ENCODE assay signal across 11 mouse cellular contexts in genomic region chr3:69362350-69362790, GRCm38 (mm10). TPM values are rescaled to one million over a fixed set of nuclear protein-coding genes. Genes with fewer than 3 reads are reported as not detected.
DNase-seq lines count a peak whose midpoint lies in the region; ATAC-seq and TF ChIP-seq lines count a peak whose summit lies in the region.
"Had no signal": no experiment of that assay in that cellular context is flagged by ENCODE, and none has a peak within 500 bp of the region (broad histone marks: within the 10 kb centered on the region; RNA-seq: fewer than 3 reads in every experiment).

No protein-coding gene starts in this region.

- in situ Hi-C loops in ES-E14 (cut with MboI; ENCODE audit: low sequenced_read_pairs in 2 of 2, unreplicated experiment in 2 of 2): no loop called here

- 77% methylated on average over 5 of the region's 5 CpGs for WGBS in hindbrain, embryonic 13.5 days
- WGBS in hindbrain, embryonic 10.5 days: 82% methylated on average over 5 of the region's 5 CpGs

- H3K27ac ChIP-seq in hindbrain, embryonic 13.5 days: peak overlapping the region; percentile 77
- no peak overlapping the region for H3K27ac ChIP-seq in hindbrain, embryonic 10.5 days
- H3K27ac ChIP-seq in ES-E14 (ENCODE audit: insufficient read depth, low read depth, low read length, poor library complexity, severe bottlenecking): no peak overlapping the region
- H3K27ac ChIP-seq: neural tube, embryonic 12.5 days had no signal

- H3K9ac ChIP-seq in hindbrain, embryonic 13.5 days: no peak overlapping the region
- H3K9ac ChIP-seq in ES-E14 (ENCODE audit: insufficient read depth, low read depth, low read length, poor library complexity, severe bottlenecking): no peak overlapping the region
- H3K9ac ChIP-seq: neural tube, embryonic 12.5 days had no signal

- peak; percentile 48 for DNase-seq in cerebellum, adult 11 months
- DNase-seq in cerebellum, adult 8-10 months: no peak
- DNase-seq in hindbrain, embryonic 10.5 days (ENCODE audit: low spot score): no peak
- DNase-seq in ES-E14 (ENCODE audit: low read depth, low spot score): no peak
- peak; percentile 26 to 47 for DNase-seq in cerebellum, postnatal 36 days
- no peak for DNase-seq in MN1 (ENCODE audit: low spot score)
- DNase-seq: adrenal gland, postnatal 25 days had no signal

- no peaks in the 10 kb centered on the region for H3K36me3 ChIP-seq in hindbrain, embryonic 13.5 days
- no peaks in the 10 kb centered on the region for H3K36me3 ChIP-seq in hindbrain, embryonic 10.5 days
- H3K36me3 ChIP-seq in ES-E14 (ENCODE audit: control insufficient read depth, insufficient read depth, low read length, poor library complexity, severe bottlenecking): no peaks in the 10 kb centered on the region
- H3K36me3 ChIP-seq: neural tube, embryonic 12.5 days had no signal

- no peak for ATAC-seq in hindbrain, embryonic 13.5 days (ENCODE audit: low FRiP score)
- no peak for ATAC-seq in megakaryocyte, adult 5-6 weeks (ENCODE audit: poor library complexity, severe bottlenecking)

- H3K4me1 ChIP-seq in hindbrain, embryonic 13.5 days (replicated peaks): peaks cover 35% of the 10 kb centered on the region
- no peaks in the 10 kb centered on the region for H3K4me1 ChIP-seq in hindbrain, embryonic 10.5 days (replicated peaks)
- H3K4me1 ChIP-seq in ES-E14 (ENCODE audit: control insufficient read depth in 2 of 2, insufficient read depth in 2 of 2, low read length in 2 of 2, poor library complexity in 1 of 2): peaks cover 2 to 3% of the 10 kb centered on the region in 2 experiments; a peak in 2 of 4 replicates

- no peaks in the 10 kb centered on the region for H3K27me3 ChIP-seq in hindbrain, embryonic 13.5 days
- H3K27me3 ChIP-seq in hindbrain, embryonic 10.5 days (ENCODE audit: insufficient read depth, poor library complexity, severe bottlenecking): no peaks in the 10 kb centered on the region
- H3K27me3 ChIP-seq: neural tube, embryonic 12.5 days had no signal

- no peaks in the 10 kb centered on the region for H3K9me3 ChIP-seq in hindbrain, embryonic 13.5 days
- H3K9me3 ChIP-seq in hindbrain, embryonic 10.5 days: 0 out of 2 replicates have a peak, but pooled peaks cover 6% of the 10 kb centered on the region
- no peaks in the 10 kb centered on the region for H3K9me3 ChIP-seq in ES-E14 (ENCODE audit: control insufficient read depth, insufficient read depth, low read depth, low read length)
- H3K9me3 ChIP-seq: neural tube, embryonic 12.5 days had no signal

- no peak overlapping the region for H3K4me3 ChIP-seq in hindbrain, embryonic 13.5 days
- H3K4me3 ChIP-seq in hindbrain, embryonic 10.5 days: no peak overlapping the region
- no peak overlapping the region for H3K4me3 ChIP-seq in ES-E14 (ENCODE audit: insufficient read depth in 1 of 2, low read depth in 1 of 2, low read length in 2 of 2, poor library complexity in 1 of 2, severe bottlenecking in 1 of 2)
- H3K4me3 ChIP-seq: neural tube, embryonic 12.5 days had no signal

- H3K4me2 ChIP-seq in hindbrain, embryonic 13.5 days: no peak overlapping the region
- H3K4me2 ChIP-seq: liver, embryonic 11.5 days; neural tube, embryonic 12.5 days had no signal

TF ChIP-seq in ES-E14, 5 proteins besides CTCF, POLR2A, EP300 and RAD21:
- no peak for TF ChIP-seq HCFC1 (IDR thresholded peaks at IDR 0.05; ENCODE audit: borderline replicate concordance, insufficient read depth, low read length)
- TF ChIP-seq CHD2 (IDR thresholded peaks at IDR 0.05; ENCODE audit: low read depth, low read length): no peak
- TF ChIP-seq ZC3H11A (IDR thresholded peaks at IDR 0.05; ENCODE audit: borderline replicate concordance, low read depth, low read length): no peak
- no peak for TF ChIP-seq MAFK (IDR thresholded peaks at IDR 0.05; ENCODE audit: insufficient read depth, low read depth, low read length)
- peak; percentile 42; the same call in 1 of the 2 replicates for TF ChIP-seq ZNF384 (IDR thresholded peaks at IDR 0.05; ENCODE audit: low read depth, low read length)

RNA-seq across cellular contexts. Expression of gene Ppm1l, which starts 45.7 kb away (rescaled TPM):
- 22.6 and 23.9 TPM in 2 replicates for polyA plus RNA-seq in hindbrain, embryonic 13.5 days (2015; fragmentation: Nextera tagmentation; extraction: Ambion mirVana)
- polyA plus RNA-seq in hindbrain, embryonic 10.5 days (2016; fragmentation: Nextera tagmentation; extraction: Ambion mirVana): 13.3 and 17.3 TPM in 2 replicates
- total RNA-seq in ES-E14 (2012; rRNA removed): 5.2 and 5.6 TPM in 2 replicates
- total RNA-seq in megakaryocyte, adult 5-6 weeks (2015): 0.58 and 0.62 TPM in 2 replicates
- 0.77 and 1.3 TPM in 2 replicates for total RNA-seq in megakaryocyte, adult 5-6 weeks (2017)

Comparison
In these comparisons a context has a peak if more than half of its experiments do, and no peak if none do; other contexts are left out.
1. DNase-seq: peak in cerebellum, adult 11 months (single experiment) and cerebellum, postnatal 36 days (2 of 2); none in cerebellum, adult 8-10 months (single experiment), hindbrain, embryonic 10.5 days (single experiment), ES-E14 (single experiment) and MN1 (single experiment).